In genomic region chr4:125282974-125283319, GRCm38 (mm10) we compare ENCODE assay signal across 12 mouse cellular contexts.
DNase-seq lines count a peak whose midpoint lies in the region; ATAC-seq lines count a peak whose summit lies in the region.
"Had no signal": no experiment of that assay in that cellular context is flagged by ENCODE, and none has a peak within 500 bp of the region (broad histone marks: within the 10 kb centered on the region; RNA-seq: fewer than 3 reads in every experiment).

No protein-coding gene starts in this region.

- no peaks in the 10 kb centered on the region for H3K9me3 ChIP-seq in hindbrain, embryonic 10.5 days
- no peaks in the 10 kb centered on the region for H3K9me3 ChIP-seq in hindbrain, embryonic 16.5 days (ENCODE audit: control insufficient read depth, low read length)
- H3K9me3 ChIP-seq in forebrain, embryonic 12.5 days = no peaks in the 10 kb centered on the region
- H3K9me3 ChIP-seq in hindbrain, embryonic 15.5 days = no peaks in the 10 kb centered on the region
- H3K9me3 ChIP-seq in neural tube, embryonic 13.5 days = no peaks in the 10 kb centered on the region
- H3K9me3 ChIP-seq: heart, embryonic 12.5 days; lung, embryonic 15.5 days had no signal

- H3K4me2 ChIP-seq in hindbrain, embryonic 16.5 days (ENCODE audit: low read length) = no peak overlapping the region; the same call in 1 of the 2 replicates
- H3K4me2 ChIP-seq in forebrain, embryonic 12.5 days = peak overlapping the region; percentile 48
- H3K4me2 ChIP-seq in hindbrain, embryonic 15.5 days = peak overlapping the region; percentile 53
- H3K4me2 ChIP-seq in neural tube, embryonic 13.5 days = peak overlapping the region; percentile 35
- H3K4me2 ChIP-seq: lung, embryonic 15.5 days had no signal

- peak overlapping the region; percentile 39 for H3K4me3 ChIP-seq in hindbrain, embryonic 10.5 days
- no peak overlapping the region for H3K4me3 ChIP-seq in hindbrain, embryonic 16.5 days (ENCODE audit: low read length)
- H3K4me3 ChIP-seq in forebrain, embryonic 12.5 days (replicated peaks) = no peak overlapping the region
- H3K4me3 ChIP-seq in hindbrain, embryonic 15.5 days = no peak overlapping the region
- no peak overlapping the region for H3K4me3 ChIP-seq in neural tube, embryonic 13.5 days
- H3K4me3 ChIP-seq: heart, embryonic 12.5 days; lung, embryonic 15.5 days had no signal

- no peak overlapping the region for H3K9ac ChIP-seq in hindbrain, embryonic 16.5 days (ENCODE audit: low read depth, low read length)
- no peak overlapping the region for H3K9ac ChIP-seq in forebrain, embryonic 12.5 days
- no peak overlapping the region for H3K9ac ChIP-seq in hindbrain, embryonic 15.5 days
- no peak overlapping the region for H3K9ac ChIP-seq in neural tube, embryonic 13.5 days
- H3K9ac ChIP-seq: heart, embryonic 12.5 days; lung, embryonic 15.5 days had no signal

- no peak for DNase-seq in hindbrain, embryonic 10.5 days (ENCODE audit: low spot score)
- no peak for DNase-seq in kidney, postnatal 25 days
- no peak for DNase-seq in layer of hippocampus, adult 9-11 months
- no peak for DNase-seq in thymus, postnatal 4 days
- DNase-seq: spleen, adult 18-20 months; thymus, postnatal 25 days had no signal

- no peaks in the 10 kb centered on the region for H3K36me3 ChIP-seq in hindbrain, embryonic 10.5 days
- no peaks in the 10 kb centered on the region for H3K36me3 ChIP-seq in hindbrain, embryonic 16.5 days (ENCODE audit: control insufficient read depth, insufficient read depth, low read length)
- H3K36me3 ChIP-seq in forebrain, embryonic 12.5 days (replicated peaks) = no peaks in the 10 kb centered on the region
- no peaks in the 10 kb centered on the region for H3K36me3 ChIP-seq in hindbrain, embryonic 15.5 days
- no peaks in the 10 kb centered on the region for H3K36me3 ChIP-seq in neural tube, embryonic 13.5 days
- H3K36me3 ChIP-seq: heart, embryonic 12.5 days; lung, embryonic 15.5 days had no signal

- ATAC-seq in hindbrain, embryonic 16.5 days = no peak
- ATAC-seq in forebrain, embryonic 12.5 days (ENCODE audit: low FRiP score) = peak; percentile 47; the same call in 1 of the 2 replicates
- ATAC-seq in hindbrain, embryonic 15.5 days (ENCODE audit: low FRiP score, low read depth) = peak; percentile 43; the same call in 1 of the 2 replicates
- peak; percentile 50 for ATAC-seq in neural tube, embryonic 13.5 days (ENCODE audit: low read depth)

- H3K27me3 ChIP-seq in hindbrain, embryonic 10.5 days (ENCODE audit: insufficient read depth, poor library complexity, severe bottlenecking) = peaks cover 25% of the 10 kb centered on the region
- H3K27me3 ChIP-seq in hindbrain, embryonic 16.5 days (replicated peaks; ENCODE audit: control insufficient read depth, insufficient read depth, low read length) = no peaks in the 10 kb centered on the region
- peaks cover 36% of the 10 kb centered on the region for H3K27me3 ChIP-seq in forebrain, embryonic 12.5 days
- H3K27me3 ChIP-seq in hindbrain, embryonic 15.5 days = peaks cover 3% of the 10 kb centered on the region; the same call in 1 of the 2 replicates
- H3K27me3 ChIP-seq in neural tube, embryonic 13.5 days = no peaks in the 10 kb centered on the region; the same call in 1 of the 2 replicates

- H3K27ac ChIP-seq in hindbrain, embryonic 10.5 days = peak overlapping the region; percentile 75
- H3K27ac ChIP-seq in hindbrain, embryonic 16.5 days (ENCODE audit: low read depth, low read length) = no peak overlapping the region
- peak overlapping the region; percentile 83 for H3K27ac ChIP-seq in forebrain, embryonic 12.5 days
- peak overlapping the region; percentile 47; the same call in 1 of the 2 replicates for H3K27ac ChIP-seq in hindbrain, embryonic 15.5 days (replicated peaks)
- H3K27ac ChIP-seq in neural tube, embryonic 13.5 days (replicated peaks) = peak overlapping the region; percentile 59
- H3K27ac ChIP-seq: lung, embryonic 15.5 days had no signal

- H3K4me1 ChIP-seq in hindbrain, embryonic 10.5 days (replicated peaks) = peaks cover 30% of the 10 kb centered on the region
- peaks cover 10% of the 10 kb centered on the region for H3K4me1 ChIP-seq in hindbrain, embryonic 16.5 days (ENCODE audit: control insufficient read depth, insufficient read depth, low read depth, low read length)
- H3K4me1 ChIP-seq in forebrain, embryonic 12.5 days = peaks cover 30% of the 10 kb centered on the region
- H3K4me1 ChIP-seq in hindbrain, embryonic 15.5 days (replicated peaks) = peaks cover 13% of the 10 kb centered on the region
- H3K4me1 ChIP-seq in neural tube, embryonic 13.5 days (replicated peaks) = peaks cover 28% of the 10 kb centered on the region
- H3K4me1 ChIP-seq: lung, embryonic 15.5 days had no signal

- 30% methylated on average over 8 of the region's 8 CpGs for WGBS in hindbrain, embryonic 10.5 days
- 27% methylated on average over 8 of the region's 8 CpGs for WGBS in hindbrain, embryonic 16.5 days
- 20% methylated on average over 8 of the region's 8 CpGs for WGBS in forebrain, embryonic 12.5 days
- WGBS in hindbrain, embryonic 15.5 days = 20% methylated on average over 8 of the region's 8 CpGs
- WGBS in neural tube, embryonic 13.5 days = 16% methylated on average over 8 of the region's 8 CpGs
